Comparison of ENCODE assay signal across 29 mouse cellular contexts in the genomic region with DNA sequence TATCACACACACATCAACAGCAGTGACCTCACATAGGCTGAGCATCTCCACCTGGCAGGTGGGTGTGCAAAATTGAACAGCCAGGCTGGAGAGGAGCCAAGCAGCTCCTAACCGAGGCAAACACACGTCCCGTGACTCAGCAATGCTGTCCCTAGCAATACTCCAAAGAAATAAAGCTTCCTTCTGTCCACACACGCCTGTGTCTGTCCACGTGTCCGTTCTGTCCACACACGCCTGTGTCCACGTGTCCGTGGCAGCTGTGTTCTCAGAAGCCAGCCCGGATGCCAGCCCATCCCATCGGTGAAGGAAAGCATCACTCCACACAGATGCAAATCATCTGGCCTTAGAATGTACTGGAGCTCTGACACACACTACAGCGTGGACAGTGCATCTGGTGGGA. TPM values are rescaled to one million over a fixed set of nuclear protein-coding genes. Genes with fewer than 3 reads are reported as not detected.
A peak's percentile ranks its signal among the peaks of the same experiment; 100 is the strongest.
DNase-seq lines count a peak whose midpoint lies in the region; ATAC-seq and TF ChIP-seq lines count a peak whose summit lies in the region.
"Had no signal": no experiment of that assay in that cellular context is flagged by ENCODE, and none has a peak within 500 bp of the region (broad histone marks: within the 10 kb centered on the region; RNA-seq: fewer than 3 reads in every experiment).

No protein-coding gene starts in this region.

- peaks cover 32% of the 10 kb centered on the region for H3K36me3 ChIP-seq in G1E (replicated peaks)
- peaks cover 15% of the 10 kb centered on the region for H3K36me3 ChIP-seq in stomach, postnatal 0 days (ENCODE audit: control insufficient read depth, insufficient read depth, low read length)
- peaks cover 26% of the 10 kb centered on the region for H3K36me3 ChIP-seq in liver, postnatal 0 days (replicated peaks; ENCODE audit: insufficient read depth, low read length)

- WGBS in stomach, postnatal 0 days: 56% methylated on average over 12 of the region's 12 CpGs
- WGBS in liver, postnatal 0 days (ENCODE audit: insufficient replicate concordance): 81% methylated on average over 12 of the region's 12 CpGs

- TF ChIP-seq CTCF in G1E (IDR thresholded peaks at IDR 0.05; ENCODE audit: low read depth, low read length): no peak
- TF ChIP-seq CTCF in stomach, postnatal 0 days (IDR thresholded peaks at IDR 0.05; ENCODE audit: low read depth): no peak
- no peak for TF ChIP-seq CTCF in liver, postnatal 0 days (IDR thresholded peaks at IDR 0.05; ENCODE audit: low read depth)

- peak; percentile 47 for DNase-seq in layer of hippocampus, adult 9-11 months
- no peak for DNase-seq in layer of hippocampus, postnatal 10 days (ENCODE audit: low spot score in 2 of 2)
- peak; percentile 58 for DNase-seq in spleen, adult 12 weeks (ENCODE audit: low spot score)
- no peak for DNase-seq in spleen, postnatal 4 days (ENCODE audit: low spot score in 2 of 2)
- DNase-seq in G1E (ENCODE audit: low spot score): no peak
- DNase-seq in stomach, postnatal 0 days (ENCODE audit: low spot score): peak; percentile 33
- DNase-seq in liver, postnatal 0 days: no peak
- DNase-seq: adrenal gland, postnatal 36 days; cerebellum, adult 18-20 months; cerebellum, postnatal 25 days; heart, postnatal 10 days; kidney, adult 9 months; left cerebral cortex, postnatal 4 days; liver; thymus, postnatal 14 days had no signal

- no peaks in the 10 kb centered on the region; the same call in none of the 2 replicates for H3K27me3 ChIP-seq in G1E (ENCODE audit: insufficient read depth, low read length)
- H3K27me3 ChIP-seq in stomach, postnatal 0 days (ENCODE audit: control insufficient read depth, insufficient read depth, low read length): no peaks in the 10 kb centered on the region
- no peaks in the 10 kb centered on the region for H3K27me3 ChIP-seq in liver, postnatal 0 days (ENCODE audit: insufficient read depth, low read length)
- H3K27me3 ChIP-seq: embryonic facial prominence, embryonic 15.5 days; hindbrain, embryonic 13.5 days; intestine, embryonic 15.5 days; neural tube, embryonic 13.5 days had no signal

- H3K27ac ChIP-seq in stomach, postnatal 0 days (replicated peaks): no peak overlapping the region
- no peak overlapping the region for H3K27ac ChIP-seq in liver, postnatal 0 days (ENCODE audit: low read depth)
- H3K27ac ChIP-seq: embryonic facial prominence, embryonic 15.5 days; hindbrain, embryonic 13.5 days; intestine, embryonic 15.5 days; left cerebral cortex, adult 2 months; neural tube, embryonic 13.5 days had no signal

- H3K4me3 ChIP-seq in G1E (ENCODE audit: low read depth, low read length): peak overlapping the region; percentile 39; the same call in 1 of the 2 replicates
- no peak overlapping the region for H3K4me3 ChIP-seq in stomach, postnatal 0 days (ENCODE audit: low read depth, low read length)
- H3K4me3 ChIP-seq in liver, postnatal 0 days (ENCODE audit: low read depth, low read length): no peak overlapping the region
- H3K4me3 ChIP-seq: embryonic facial prominence, embryonic 15.5 days; hindbrain, embryonic 13.5 days; intestine, embryonic 15.5 days; left cerebral cortex, adult 2 months; neural tube, embryonic 13.5 days had no signal

- H3K9me3 ChIP-seq in G1E (replicated peaks): peaks cover 3% of the 10 kb centered on the region; the same call in 1 of the 2 replicates
- no peaks in the 10 kb centered on the region for H3K9me3 ChIP-seq in stomach, postnatal 0 days (ENCODE audit: control insufficient read depth, low read length)
- no peaks in the 10 kb centered on the region for H3K9me3 ChIP-seq in liver, postnatal 0 days (ENCODE audit: low read length)
- H3K9me3 ChIP-seq: embryonic facial prominence, embryonic 15.5 days; hindbrain, embryonic 13.5 days; intestine, embryonic 15.5 days; neural tube, embryonic 13.5 days had no signal

- H3K9ac ChIP-seq in stomach, postnatal 0 days (ENCODE audit: low read length): no peak overlapping the region
- no peak overlapping the region for H3K9ac ChIP-seq in liver, postnatal 0 days (replicated peaks)
- H3K9ac ChIP-seq: embryonic facial prominence, embryonic 15.5 days; hindbrain, embryonic 13.5 days; intestine, embryonic 15.5 days; neural tube, embryonic 13.5 days had no signal

- H3K4me1 ChIP-seq in G1E (ENCODE audit: insufficient read depth, low read depth, low read length): peaks cover 15% of the 10 kb centered on the region
- no peaks in the 10 kb centered on the region for H3K4me1 ChIP-seq in stomach, postnatal 0 days (replicated peaks; ENCODE audit: control insufficient read depth, insufficient read depth)
- H3K4me1 ChIP-seq in liver, postnatal 0 days (ENCODE audit: insufficient read depth): 0 out of 2 replicates have a peak, but pooled peaks cover 3% of the 10 kb centered on the region
- H3K4me1 ChIP-seq: embryonic facial prominence, embryonic 15.5 days; hindbrain, embryonic 13.5 days; intestine, embryonic 15.5 days; neural tube, embryonic 13.5 days had no signal

- no peak for TF ChIP-seq EP300 in stomach, postnatal 0 days (optimal IDR thresholded peaks at IDR 0.05)
- TF ChIP-seq EP300 in liver, postnatal 0 days (IDR thresholded peaks at IDR 0.05; ENCODE audit: low read depth): no peak

- no peak overlapping the region for H3K4me2 ChIP-seq in stomach, postnatal 0 days (replicated peaks; ENCODE audit: low read depth)
- no peak overlapping the region for H3K4me2 ChIP-seq in liver, postnatal 0 days (ENCODE audit: low read depth, low read length)
- H3K4me2 ChIP-seq: embryonic facial prominence, embryonic 15.5 days; heart, embryonic 11.5 days; hindbrain, embryonic 13.5 days; intestine, embryonic 15.5 days; midbrain, embryonic 11.5 days; neural tube, embryonic 13.5 days had no signal

- no peak; the same call in 1 of the 2 replicates for ATAC-seq in G1E (ENCODE audit: extremely low read depth, insufficient number of reproducible peaks, low FRiP score, poor library complexity, severe bottlenecking)
- peak; percentile 68 for ATAC-seq in stomach, postnatal 0 days (ENCODE audit: low FRiP score, low TSS enrichment)
- no peak for ATAC-seq in liver, postnatal 0 days
- ATAC-seq: forebrain, embryonic 16.5 days; intestine, embryonic 15.5 days had no signal

RNA-seq across cellular contexts. Expression of a gene that starts 13.8 kb away (rescaled TPM):
- total RNA-seq in layer of hippocampus, postnatal 10 days (2021): 100 to 1,000 TPM; 348 to 366 TPM
- total RNA-seq in G1E (2014; fragmentation: Nextera tagmentation) (67.8 and 71.1 TPM in 2 replicates), G1E (2017) (97.6 and 127 TPM in 2 replicates)
- polyA plus RNA-seq in G1E (2012): 373 and 405 TPM in 2 replicates
- polyA plus RNA-seq in stomach, postnatal 0 days (2015; fragmentation: Nextera tagmentation; extraction: Ambion mirVana): 225 and 229 TPM in 2 replicates
- 151 and 153 TPM in 2 replicates for polyA plus RNA-seq in liver, postnatal 0 days (2015; fragmentation: Nextera tagmentation; extraction: Ambion mirVana)

RNA-seq across cellular contexts. Expression of a gene that starts 29.1 kb away (rescaled TPM):
- 1 to 10 TPM; 4.0 to 4.6 TPM for total RNA-seq in layer of hippocampus, postnatal 10 days (2021)
- 18.8 and 61.2 TPM in 2 replicates for total RNA-seq in G1E (2014; fragmentation: Nextera tagmentation)
- 5.9 and 7.1 TPM in 2 replicates for total RNA-seq in G1E (2017)
- 13.9 and 14.7 TPM in 2 replicates for polyA plus RNA-seq in G1E (2012)
- 48.6 and 53.5 TPM in 2 replicates for polyA plus RNA-seq in stomach, postnatal 0 days (2015; fragmentation: Nextera tagmentation; extraction: Ambion mirVana)
- 43.9 and 44.8 TPM in 2 replicates for polyA plus RNA-seq in liver, postnatal 0 days (2015; fragmentation: Nextera tagmentation; extraction: Ambion mirVana)

RNA-seq across cellular contexts. Expression of a gene that starts 30.3 kb away (rescaled TPM):
- not detected for total RNA-seq in layer of hippocampus, postnatal 10 days (2021)
- total RNA-seq in G1E (2014; fragmentation: Nextera tagmentation) (not detected in 2 replicates), G1E (2017) (0.06 and 0.49 TPM in 2 replicates)
- polyA plus RNA-seq in G1E (2012): not detected in 2 replicates
- not detected in 2 replicates for polyA plus RNA-seq in stomach, postnatal 0 days (2015; fragmentation: Nextera tagmentation; extraction: Ambion mirVana)
- not detected in 2 replicates for polyA plus RNA-seq in liver, postnatal 0 days (2015; fragmentation: Nextera tagmentation; extraction: Ambion mirVana)
- total RNA-seq: adrenal gland, postnatal 36 days; gastrocnemius, adult 18-20 months; gastrocnemius, postnatal 4 days; heart, postnatal 10 days; left cerebral cortex, postnatal 4 days had no signal
- polyA plus RNA-seq: C2C12; embryonic facial prominence, embryonic 15.5 days; heart, embryonic 11.5 days; hindbrain, embryonic 13.5 days; intestine, embryonic 15.5 days; large intestine, adult 2 months; liver, embryonic 16.5 days; midbrain, embryonic 11.5 days; neural tube, embryonic 13.5 days; testis, adult 2 months had no signal

Comparison
In these comparisons a context has a peak if more than half of its experiments do, and no peak if none do; other contexts are left out.
1. DNase-seq: peak in layer of hippocampus, adult 9-11 months (single experiment), spleen, adult 12 weeks (single experiment) and stomach, postnatal 0 days (single experiment); none in layer of hippocampus, postnatal 10 days (0 of 2), spleen, postnatal 4 days (0 of 2), G1E (single experiment) and liver, postnatal 0 days (single experiment).